Mouse (Mus musculus) limb, embryonic 12.5 days (tissue): ENCODE results near the gene Tmem175. TPM values are rescaled to one million over a fixed set of nuclear protein-coding genes. Genes with fewer than 3 reads are reported as not detected.

Experiments used
- polyA plus RNA-seq: library from polyadenylated mRNA; unstranded; fragments of >200 nt; fragmentation: Nextera tagmentation; extraction: Ambion mirVana; gene quantifications from 2 replicates; pipeline ENCODE4 v1.2.1, GENCODE M21; 2016

Tmem175 gene
- polyA plus RNA-seq, 1 experiment from 2014 or later: 17.8 TPM

Other genes with a start within 250 kb of the Tmem175 start
- gene Pde6b, start 241.4 kb upstream of the Tmem175 start, polyA plus RNA-seq: 0.34 and 0.36 TPM in 2 replicates
- gene Atp5k, start 195.3 kb upstream of the Tmem175 start, polyA plus RNA-seq: 475 and 510 TPM in 2 replicates
- gene Mfsd7a, start 180.9 kb upstream of the Tmem175 start, polyA plus RNA-seq: 0.19 and 0.35 TPM in 2 replicates
- 30.5 and 32.1 TPM in 2 replicates for gene Pcgf3, start 168.5 kb upstream of the Tmem175 start, polyA plus RNA-seq
- gene Cplx1, start 79.7 kb upstream of the Tmem175 start, polyA plus RNA-seq: 0.33 and 0.46 TPM in 2 replicates
- 48.1 and 57.8 TPM in 2 replicates for gene Gak, start within 50 bp of the Tmem175 start, polyA plus RNA-seq
- 13.1 and 13.6 TPM in 2 replicates for gene Idua, start 30.6 kb downstream of the Tmem175 start, polyA plus RNA-seq
- 17.6 and 17.7 TPM in 2 replicates for gene Dgkq, start 39.9 kb downstream of the Tmem175 start, polyA plus RNA-seq
- gene Slc26a1, start 45.8 kb downstream of the Tmem175 start, polyA plus RNA-seq: 1.1 and 1.7 TPM in 2 replicates
- 55.2 and 61.3 TPM in 2 replicates for gene Fgfrl1, start 62.6 kb downstream of the Tmem175 start, polyA plus RNA-seq
- 0.33 and 1.7 TPM in 2 replicates for gene Rnf212, start 145.2 kb downstream of the Tmem175 start, polyA plus RNA-seq
- gene Tmed11, start 165.6 kb downstream of the Tmem175 start, polyA plus RNA-seq: not detected in 2 replicates
- gene Vmn2r8, start 179.1 kb downstream of the Tmem175 start, polyA plus RNA-seq: not detected in 2 replicates
- not detected in 2 replicates for gene Vmn2r9, start 222.8 kb downstream of the Tmem175 start, polyA plus RNA-seq